Mouse (Mus musculus): ENCODE data around the gene Dkk3. TPM values are rescaled to one million over a fixed set of nuclear protein-coding genes. Genes with fewer than 3 reads are reported as not detected.

The Dkk3 gene
- total and polyA plus RNA-seq, 2 experiments: 0.39 to 0.65 TPM

DNA sequence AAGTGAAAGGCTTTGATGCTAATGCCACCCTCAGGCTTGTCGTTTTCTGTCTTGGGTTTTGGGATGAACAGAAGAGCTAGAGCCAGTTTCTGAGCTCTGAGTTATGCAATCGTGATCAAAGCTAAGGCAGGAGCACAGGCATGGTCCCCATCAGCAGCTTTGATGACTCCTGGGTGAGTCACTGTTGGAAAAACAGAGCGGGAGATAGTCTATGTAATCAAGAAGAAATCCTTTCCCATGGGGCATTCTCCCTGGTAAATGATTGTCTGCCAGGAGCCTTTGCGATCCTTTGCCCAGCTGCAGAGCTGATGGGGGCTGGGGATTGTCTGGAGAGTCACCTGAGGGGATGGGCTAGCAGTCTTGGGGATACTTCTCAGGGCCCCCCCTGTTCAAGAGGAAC lies 43.3 kb upstream of the Dkk3 start:
- Histone ChIP-seq H3K79me2 (ENCODE audit: control insufficient read depth, insufficient read depth, low read length) (no peaks in the 10 kb centered on the region), H3K27me3 (ENCODE audit: control insufficient read depth, insufficient read depth, low read length) (no peaks in the 10 kb centered on the region), H3K36me3 (ENCODE audit: control insufficient read depth, insufficient read depth, low read length) (no peaks in the 10 kb centered on the region), H3K4me1 (ENCODE audit: control insufficient read depth, insufficient read depth, low read length) (peaks cover 14% of the 10 kb centered on the region), H3K4me3 (ENCODE audit: insufficient read depth, low read depth, low read length) (no peak overlapping the region), H3K27ac (replicated peaks; ENCODE audit: insufficient read depth, low read depth, low read length) (no peak overlapping the region), H3K9ac (ENCODE audit: low read depth, low read length) (no peak overlapping the region)
- no peak for TF ChIP-seq CTCF (IDR thresholded peaks at IDR 0.05; ENCODE audit: low read depth, low read length)
- WGBS: 18% methylated on average over 4 of the region's 4 CpGs
- peak; percentile 72 for DNase-seq (ENCODE audit: extremely low read depth, low read depth, low spot score)

GRCm38 (mm10) chr7:112200761-112201160 lies 41.9 kb upstream of the Dkk3 start:
- Histone ChIP-seq H3K9ac (ENCODE audit: low read depth, low read length) (no peak overlapping the region), H3K27me3 (ENCODE audit: control insufficient read depth, insufficient read depth, low read length) (no peaks in the 10 kb centered on the region), H3K36me3 (ENCODE audit: control insufficient read depth, insufficient read depth, low read length) (no peaks in the 10 kb centered on the region), H3K4me1 (ENCODE audit: control insufficient read depth, insufficient read depth, low read length) (peaks cover 18% of the 10 kb centered on the region), H3K79me2 (ENCODE audit: control insufficient read depth, insufficient read depth, low read length) (no peaks in the 10 kb centered on the region), H3K4me3 (ENCODE audit: insufficient read depth, low read depth, low read length) (no peak overlapping the region), H3K27ac (replicated peaks; ENCODE audit: insufficient read depth, low read depth, low read length) (no peak overlapping the region)
- 88% methylated on average over 4 of the region's 4 CpGs for WGBS
- DNase-seq (ENCODE audit: extremely low read depth, low read depth, low spot score): no peak
- no peak for TF ChIP-seq CTCF (IDR thresholded peaks at IDR 0.05; ENCODE audit: low read depth, low read length)
- TF ChIP-seq POLR2A (IDR thresholded peaks at IDR 0.05; ENCODE audit: extremely low read depth, insufficient read depth, low read length): no peak

DNA sequence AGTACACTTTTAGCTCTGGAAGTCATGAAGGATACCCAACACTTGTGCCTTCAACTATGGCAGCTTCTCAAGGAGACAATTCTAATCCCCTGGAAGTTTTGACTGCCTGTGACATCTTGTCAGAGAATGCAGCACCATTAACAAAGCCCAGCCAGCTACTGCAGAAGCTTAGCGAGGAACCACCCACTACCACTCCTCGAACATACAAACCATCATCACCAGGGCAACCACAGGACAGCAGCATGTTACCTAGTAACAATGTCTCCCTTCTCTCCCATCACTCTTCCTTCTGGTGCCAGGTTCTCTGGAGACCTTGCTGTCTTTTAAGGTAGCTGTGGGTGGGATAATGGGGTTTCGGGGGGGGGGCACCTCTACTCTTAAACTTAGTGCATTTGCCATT lies 40.5 kb upstream of the Dkk3 start:
- no peak for TF ChIP-seq CTCF (IDR thresholded peaks at IDR 0.05; ENCODE audit: low read depth, low read length)
- no peak for TF ChIP-seq POLR2A (IDR thresholded peaks at IDR 0.05; ENCODE audit: extremely low read depth, insufficient read depth, low read length)
- H3K27me3 ChIP-seq (ENCODE audit: control insufficient read depth, insufficient read depth, low read length): no peaks in the 10 kb centered on the region
- no peak overlapping the region for H3K9ac ChIP-seq (ENCODE audit: low read depth, low read length)
- no peak overlapping the region for H3K27ac ChIP-seq (replicated peaks; ENCODE audit: insufficient read depth, low read depth, low read length)
- 91% methylated on average over 3 of the region's 3 CpGs for WGBS
- no peaks in the 10 kb centered on the region for H3K79me2 ChIP-seq (ENCODE audit: control insufficient read depth, insufficient read depth, low read length)
- H3K4me1 ChIP-seq (ENCODE audit: control insufficient read depth, insufficient read depth, low read length): peaks cover 16% of the 10 kb centered on the region
- no peak overlapping the region for H3K4me3 ChIP-seq (ENCODE audit: insufficient read depth, low read depth, low read length)
- no peak for DNase-seq (ENCODE audit: extremely low read depth, low read depth, low spot score)
- H3K36me3 ChIP-seq (ENCODE audit: control insufficient read depth, insufficient read depth, low read length): no peaks in the 10 kb centered on the region

- H3K4me3 ChIP-seq (ENCODE audit: insufficient read depth, low read depth, low read length): no peak overlapping the region
- H3K79me2 ChIP-seq (ENCODE audit: control insufficient read depth, insufficient read depth, low read length): no peaks in the 10 kb centered on the region
- TF ChIP-seq CTCF (IDR thresholded peaks at IDR 0.05; ENCODE audit: low read depth, low read length) (no peak), POLR2A (IDR thresholded peaks at IDR 0.05; ENCODE audit: extremely low read depth, insufficient read depth, low read length) (no peak)
- H3K4me1 ChIP-seq (ENCODE audit: control insufficient read depth, insufficient read depth, low read length): peaks cover 22% of the 10 kb centered on the region
- no peak overlapping the region for H3K9ac ChIP-seq (ENCODE audit: low read depth, low read length)
- peak; percentile 95 for DNase-seq (ENCODE audit: extremely low read depth, low read depth, low spot score)
- 21% methylated on average over 8 of the region's 8 CpGs for WGBS
- H3K36me3 ChIP-seq (ENCODE audit: control insufficient read depth, insufficient read depth, low read length): no peaks in the 10 kb centered on the region
- H3K27ac ChIP-seq (replicated peaks; ENCODE audit: insufficient read depth, low read depth, low read length): peak overlapping the region; percentile 45
- no peaks in the 10 kb centered on the region for H3K27me3 ChIP-seq (ENCODE audit: control insufficient read depth, insufficient read depth, low read length)
Measured at GRCm38 (mm10) chr7:112197461-112197860, 38.6 kb upstream of the Dkk3 start.

DNA sequence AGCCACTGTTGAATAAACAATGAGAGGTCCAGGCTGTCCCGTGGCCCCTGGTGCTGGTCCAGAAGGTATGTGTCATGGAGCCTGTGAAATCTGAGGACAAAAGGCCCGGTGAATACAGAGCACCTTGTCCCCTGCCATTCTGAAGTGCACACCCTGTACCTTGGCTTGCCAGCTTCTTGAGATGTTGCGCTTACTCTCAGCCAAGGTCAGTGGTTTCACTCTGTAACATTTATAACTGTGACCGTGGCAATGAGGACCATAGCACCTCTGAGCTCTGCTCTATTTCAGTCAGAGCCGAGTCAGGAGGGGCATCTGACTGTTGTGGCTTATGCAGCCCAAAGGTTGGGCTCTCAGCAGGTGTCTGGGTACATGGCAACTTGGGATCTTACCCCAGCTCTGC lies 35.4 kb upstream of the Dkk3 start:
- Histone ChIP-seq H3K79me2 (ENCODE audit: control insufficient read depth, insufficient read depth, low read length) (no peaks in the 10 kb centered on the region), H3K4me1 (ENCODE audit: control insufficient read depth, insufficient read depth, low read length) (peaks cover 25% of the 10 kb centered on the region), H3K9ac (ENCODE audit: low read depth, low read length) (no peak overlapping the region), H3K4me3 (ENCODE audit: insufficient read depth, low read depth, low read length) (no peak overlapping the region), H3K36me3 (ENCODE audit: control insufficient read depth, insufficient read depth, low read length) (no peaks in the 10 kb centered on the region), H3K27ac (replicated peaks; ENCODE audit: insufficient read depth, low read depth, low read length) (no peak overlapping the region), H3K27me3 (ENCODE audit: control insufficient read depth, insufficient read depth, low read length) (no peaks in the 10 kb centered on the region)
- TF ChIP-seq POLR2A (IDR thresholded peaks at IDR 0.05; ENCODE audit: extremely low read depth, insufficient read depth, low read length): no peak
- no peak for TF ChIP-seq CTCF (IDR thresholded peaks at IDR 0.05; ENCODE audit: low read depth, low read length)
- WGBS: 67% methylated on average over 5 of the region's 5 CpGs
- DNase-seq (ENCODE audit: extremely low read depth, low read depth, low spot score): no peak

GRCm38 (mm10) chr7:112192778-112193177 lies 33.9 kb upstream of the Dkk3 start:
- H3K4me1 ChIP-seq (ENCODE audit: control insufficient read depth, insufficient read depth, low read length): peaks cover 31% of the 10 kb centered on the region
- no peak for TF ChIP-seq CTCF (IDR thresholded peaks at IDR 0.05; ENCODE audit: low read depth, low read length)
- no peak for TF ChIP-seq POLR2A (IDR thresholded peaks at IDR 0.05; ENCODE audit: extremely low read depth, insufficient read depth, low read length)
- H3K79me2 ChIP-seq (ENCODE audit: control insufficient read depth, insufficient read depth, low read length): no peaks in the 10 kb centered on the region
- H3K27me3 ChIP-seq (ENCODE audit: control insufficient read depth, insufficient read depth, low read length): no peaks in the 10 kb centered on the region
- peak overlapping the region; percentile 42; the same call in 1 of the 2 replicates for H3K27ac ChIP-seq (replicated peaks; ENCODE audit: insufficient read depth, low read depth, low read length)
- H3K9ac ChIP-seq (ENCODE audit: low read depth, low read length): no peak overlapping the region
- H3K4me3 ChIP-seq (ENCODE audit: insufficient read depth, low read depth, low read length): no peak overlapping the region
- peak; percentile 74 for DNase-seq (ENCODE audit: extremely low read depth, low read depth, low spot score)
- no peaks in the 10 kb centered on the region for H3K36me3 ChIP-seq (ENCODE audit: control insufficient read depth, insufficient read depth, low read length)
- WGBS: 36% methylated on average over 5 of the region's 5 CpGs

All from liver, adult 2 months (tissue).